Mouse (Mus musculus) neural tube, embryonic 13.5 days (tissue): ENCODE measurements around the gene Fahd1. TPM values are rescaled to one million over a fixed set of nuclear protein-coding genes. Genes with fewer than 3 reads are reported as not detected.

Experiments
- ATAC-seq: fragments of 200-750 bp; cut with Nextera tagmentation; 2 replicates; pipeline ENCODE4 v1.8.0; 2017; ENCODE audit warnings: low read depth, mild to moderate bottlenecking, moderate TSS enrichment, moderate library complexity
- H3K27ac ChIP-seq: fragments of 300-500 bp; sonication (generic); replicated peaks from 2 replicates; pipeline ENCODE4 v1.5.1; 2015; ENCODE audit warnings: moderate library complexity, mild to moderate bottlenecking, inconsistent platforms
- H3K27me3 ChIP-seq: fragments of 300-500 bp; sonication (generic); 2 replicates; pipeline ENCODE4 v1.6.1; 2015; ENCODE audit warnings: mild to moderate bottlenecking, inconsistent platforms
- H3K36me3 ChIP-seq: fragments of 300-500 bp; sonication (generic); 2 replicates; pipeline ENCODE4 v1.6.1; 2015; ENCODE audit warnings: mild to moderate bottlenecking, inconsistent platforms
- H3K4me1 ChIP-seq: fragments of 300-500 bp; sonication (generic); replicated peaks from 2 replicates; pipeline ENCODE4 v1.6.1; 2015; ENCODE audit warnings: inconsistent platforms
- H3K4me2 ChIP-seq: fragments of 300-500 bp; sonication (generic); 2 replicates; pipeline ENCODE4 v1.6.1; 2015; ENCODE audit warnings: inconsistent platforms, mild to moderate bottlenecking, moderate library complexity
- H3K4me3 ChIP-seq: fragments of 300-500 bp; sonication (generic); 2 replicates; pipeline ENCODE4 v1.5.1; 2015; ENCODE audit warnings: mild to moderate bottlenecking, inconsistent platforms
- H3K9ac ChIP-seq: fragments of 300-500 bp; sonication (generic); 2 replicates; pipeline ENCODE4 v1.6.1; 2015; ENCODE audit warnings: moderate library complexity, mild to moderate bottlenecking, inconsistent platforms
- H3K9me3 ChIP-seq: fragments of 300-500 bp; sonication (generic); 2 replicates; pipeline ENCODE4 v1.6.1; 2016; ENCODE audit warnings: inconsistent platforms
- WGBS: fragments of 180-500 bp; shearing (Covaris S2); methylation state at CpG from one replicate; pipeline ENCODE4 v1.1.7; 2015; 5-methylcytosine and 5-hydroxymethylcytosine counted together
- polyA plus RNA-seq: library from polyadenylated mRNA; unstranded; fragments of >200 nt; fragmentation: Nextera tagmentation; extraction: Ambion mirVana; gene quantifications from 2 replicates; pipeline ENCODE4 v1.2.1, GENCODE M21; 2015

Gene Fahd1
- polyA plus RNA-seq, 1 experiment from 2014 or later, result 22.3 TPM

- H3K9me3 ChIP-seq, result no peaks in the 10 kb centered on the region
- no peak overlapping the region for H3K9ac ChIP-seq
- peaks cover 57% of the 10 kb centered on the region for H3K36me3 ChIP-seq
- no peak overlapping the region for H3K27ac ChIP-seq
- no peak for ATAC-seq
- no peaks in the 10 kb centered on the region for H3K27me3 ChIP-seq
- WGBS, result 86% methylated on average over 12 of the region's 12 CpGs
- H3K4me3 ChIP-seq, result no peak overlapping the region
- peaks cover 54% of the 10 kb centered on the region for H3K4me1 ChIP-seq
- no peak overlapping the region for H3K4me2 ChIP-seq
These were observed 42.6 kb upstream of the Fahd1 start for GRCm38 (mm10) chr17:24892785-24893184.

- no peak overlapping the region for H3K9ac ChIP-seq
- H3K36me3 ChIP-seq, result peaks cover 49% of the 10 kb centered on the region
- H3K4me1 ChIP-seq, result peaks cover 49% of the 10 kb centered on the region
- H3K27me3 ChIP-seq, result no peaks in the 10 kb centered on the region
- no peak overlapping the region for H3K4me3 ChIP-seq
- ATAC-seq, result no peak
- WGBS, result 89% methylated on average over 13 of the region's 13 CpGs
- no peak overlapping the region for H3K4me2 ChIP-seq
- H3K27ac ChIP-seq, result no peak overlapping the region
- H3K9me3 ChIP-seq, result no peaks in the 10 kb centered on the region
These were observed 41.2 kb upstream of the Fahd1 start for GRCm38 (mm10) chr17:24891321-24891720.

GRCm38 (mm10) chr17:24890151-24891092 is 40.3 kb upstream of the Fahd1 start:
- Histone ChIP-seq H3K4me3 (no peak overlapping the region), H3K27me3 (no peaks in the 10 kb centered on the region), H3K27ac (no peak overlapping the region), H3K36me3 (peaks cover 49% of the 10 kb centered on the region), H3K9me3 (no peaks in the 10 kb centered on the region), H3K4me2 (no peak overlapping the region), H3K4me1 (peaks cover 45% of the 10 kb centered on the region), H3K9ac (no peak overlapping the region)
- 91% methylated on average over 19 of the region's 19 CpGs for WGBS
- no peak for ATAC-seq

- H3K4me3 ChIP-seq, result no peak overlapping the region
- H3K9ac ChIP-seq, result 0 out of 2 replicates have a peak overlapping the region, but pooled peaks have one; percentile 26
- no peak overlapping the region for H3K27ac ChIP-seq
- ATAC-seq, result no peak
- H3K9me3 ChIP-seq, result no peaks in the 10 kb centered on the region
- H3K36me3 ChIP-seq, result peaks cover 52% of the 10 kb centered on the region
- peak overlapping the region; percentile 88; the same call in 1 of the 2 replicates for H3K4me2 ChIP-seq
- 96% methylated on average over 3 of the region's 3 CpGs for WGBS
- peaks cover 44% of the 10 kb centered on the region for H3K4me1 ChIP-seq
- H3K27me3 ChIP-seq, result no peaks in the 10 kb centered on the region
These were observed 38.7 kb upstream of the Fahd1 start for GRCm38 (mm10) chr17:24888862-24889261.

- WGBS, result 68% methylated on average over 18 of the region's 18 CpGs
- H3K27ac ChIP-seq, result no peak overlapping the region
These were observed 37.3 kb upstream of the Fahd1 start for GRCm38 (mm10) chr17:24887291-24888080.

GRCm38 (mm10) chr17:24886932-24887271 is 36.7 kb upstream of the Fahd1 start:
- 1% methylated on average over 18 of the region's 18 CpGs for WGBS
- peaks cover 49% of the 10 kb centered on the region for H3K36me3 ChIP-seq
- ATAC-seq, result peak; percentile 58
- peak overlapping the region; percentile 88 for H3K4me2 ChIP-seq
- H3K27me3 ChIP-seq, result no peaks in the 10 kb centered on the region
- H3K4me3 ChIP-seq, result peak overlapping the region; percentile 80
- no peaks in the 10 kb centered on the region for H3K9me3 ChIP-seq
- peaks cover 33% of the 10 kb centered on the region for H3K4me1 ChIP-seq
- peak overlapping the region; percentile 77 for H3K27ac ChIP-seq
- peak overlapping the region; percentile 84 for H3K9ac ChIP-seq

More at GRCm38 (mm10) chr17:24887291-24888080, 37.3 kb upstream of the Fahd1 start:
- Histone ChIP-seq H3K4me1 (peaks cover 33% of the 10 kb centered on the region), H3K9ac (peak overlapping the region; percentile 84), H3K4me2 (peak overlapping the region; percentile 88), H3K4me3 (peak overlapping the region; percentile 80), H3K36me3 (peaks cover 54% of the 10 kb centered on the region), H3K9me3 (no peaks in the 10 kb centered on the region), H3K27me3 (no peaks in the 10 kb centered on the region)
- no peak for ATAC-seq

- H3K27me3 ChIP-seq, result no peaks in the 10 kb centered on the region
- peaks cover 33% of the 10 kb centered on the region for H3K4me1 ChIP-seq
- H3K27ac ChIP-seq, result peak within 1 kb of the TSS; percentile 77
- H3K4me3 ChIP-seq, result peak within 1 kb of the TSS; percentile 80
- WGBS, result under 1% methylated on average over 69 of the region's 69 CpGs
- H3K9ac ChIP-seq, result peak within 1 kb of the TSS; percentile 84
- no peaks in the 10 kb centered on the region for H3K9me3 ChIP-seq
- ATAC-seq, result peak; percentile 96
- H3K36me3 ChIP-seq, result peaks cover 43% of the 10 kb centered on the region
- H3K4me2 ChIP-seq, result peak within 1 kb of the TSS; percentile 88
These were observed 36.2 kb upstream of the Fahd1 start, which contains the start of the genes Nubp2 and Spsb3 for GRCm38 (mm10) chr17:24886134-24886931. Nubp2 (minus strand) TSS chr17:24886349. Spsb3 (plus strand) TSS chr17:24886643.

GRCm38 (mm10) chr17:24885356-24886133 is 35.4 kb upstream of the Fahd1 start:
- H3K9me3 ChIP-seq, result no peaks in the 10 kb centered on the region
- peaks cover 33% of the 10 kb centered on the region for H3K4me1 ChIP-seq
- no peak overlapping the region for H3K27ac ChIP-seq
- H3K27me3 ChIP-seq, result no peaks in the 10 kb centered on the region
- 24% methylated on average over 22 of the region's 22 CpGs for WGBS
- no peak for ATAC-seq
- H3K36me3 ChIP-seq, result peaks cover 35% of the 10 kb centered on the region
- peak overlapping the region; percentile 80 for H3K4me3 ChIP-seq
- H3K4me2 ChIP-seq, result peak overlapping the region; percentile 83
- H3K9ac ChIP-seq, result peak overlapping the region; percentile 69

- Histone ChIP-seq H3K36me3 (peaks cover 24% of the 10 kb centered on the region), H3K27ac (no peak overlapping the region), H3K4me3 (no peak overlapping the region), H3K9me3 (no peaks in the 10 kb centered on the region), H3K27me3 (no peaks in the 10 kb centered on the region), H3K4me2 (no peak overlapping the region), H3K9ac (no peak overlapping the region), H3K4me1 (peaks cover 33% of the 10 kb centered on the region)
- no peak for ATAC-seq
- 91% methylated on average over 6 of the region's 6 CpGs for WGBS
These were observed 34.2 kb upstream of the Fahd1 start for GRCm38 (mm10) chr17:24884391-24884790.

- Histone ChIP-seq H3K4me1 (peaks cover 13% of the 10 kb centered on the region), H3K4me2 (no peak overlapping the region), H3K27ac (no peak overlapping the region), H3K27me3 (no peaks in the 10 kb centered on the region), H3K4me3 (no peak overlapping the region), H3K36me3 (peaks cover 18% of the 10 kb centered on the region), H3K9ac (no peak overlapping the region), H3K9me3 (no peaks in the 10 kb centered on the region)
- WGBS, result 53% methylated on average over 7 of the region's 7 CpGs
- no peak for ATAC-seq
These were observed 31.7 kb upstream of the Fahd1 start for GRCm38 (mm10) chr17:24881738-24882440.
